ENCODE assay signal across 20 mouse cellular contexts in genomic region chr3:106171135-106171731, GRCm38 (mm10). TPM values are rescaled to one million over a fixed set of nuclear protein-coding genes. Genes with fewer than 3 reads are reported as not detected.
DNase-seq lines count a peak whose midpoint lies in the region; ATAC-seq and TF ChIP-seq lines count a peak whose summit lies in the region.
"Had no signal": no experiment of that assay in that cellular context is flagged by ENCODE, and none has a peak within 500 bp of the region (broad histone marks: within the 10 kb centered on the region; RNA-seq: fewer than 3 reads in every experiment).

No protein-coding gene starts in this region.

- WGBS in forebrain, embryonic 11.5 days, result 88% methylated on average over 1 of the region's 1 CpGs
- 79% methylated on average over 1 of the region's 1 CpGs for WGBS in forebrain, postnatal 0 days
- WGBS in kidney, postnatal 0 days, result 85% methylated on average over 1 of the region's 1 CpGs
- 41% methylated on average over 1 of the region's 1 CpGs for WGBS in bone marrow, adult 2 months
- WGBS in liver, embryonic 16.5 days (ENCODE audit: insufficient replicate concordance), result 44% methylated on average over 1 of the region's 1 CpGs

- H3K36me3 ChIP-seq in forebrain, embryonic 11.5 days (ENCODE audit: control insufficient read depth, insufficient read depth, low read length), result no peaks in the 10 kb centered on the region
- no peaks in the 10 kb centered on the region for H3K36me3 ChIP-seq in forebrain, postnatal 0 days (ENCODE audit: insufficient read depth)
- H3K36me3 ChIP-seq in kidney, postnatal 0 days (ENCODE audit: insufficient read depth, low read length), result no peaks in the 10 kb centered on the region
- H3K36me3 ChIP-seq in liver, embryonic 16.5 days (ENCODE audit: control insufficient read depth, insufficient read depth), result no peaks in the 10 kb centered on the region
- H3K36me3 ChIP-seq: stomach, embryonic 15.5 days had no signal

- TF ChIP-seq CTCF in forebrain, postnatal 0 days (IDR thresholded peaks at IDR 0.05; ENCODE audit: low read depth), result no peak
- no peak for TF ChIP-seq CTCF in kidney, postnatal 0 days (IDR thresholded peaks at IDR 0.05; ENCODE audit: low read depth)
- TF ChIP-seq CTCF in bone marrow, adult 2 months (IDR thresholded peaks at IDR 0.05; ENCODE audit: control insufficient read depth, insufficient read depth, low read length), result no peak

- ATAC-seq in forebrain, embryonic 11.5 days (replicated peaks; ENCODE audit: low FRiP score), result peak; percentile 69
- ATAC-seq in forebrain, postnatal 0 days, result no peak
- peak; percentile 40; the same call in 1 of the 2 replicates for ATAC-seq in kidney, postnatal 0 days (replicated peaks; ENCODE audit: low FRiP score, low read depth)
- 0 out of 2 replicates have a peak, but pooled peaks have one; percentile 13 for ATAC-seq in liver, embryonic 16.5 days (ENCODE audit: low read depth)
- ATAC-seq: activated CD4-positive, CD25-positive, alpha-beta regulatory T cell, adult 4 months; intestine, embryonic 16.5 days had no signal

- no peaks in the 10 kb centered on the region for H3K27me3 ChIP-seq in forebrain, embryonic 11.5 days (ENCODE audit: control insufficient read depth, insufficient read depth, low read length)
- no peaks in the 10 kb centered on the region for H3K27me3 ChIP-seq in forebrain, postnatal 0 days (ENCODE audit: insufficient read depth, low read length)
- H3K27me3 ChIP-seq in kidney, postnatal 0 days (ENCODE audit: insufficient read depth, low read length), result no peaks in the 10 kb centered on the region
- H3K27me3 ChIP-seq in liver, embryonic 16.5 days (ENCODE audit: control insufficient read depth, insufficient read depth, low read depth, low read length), result no peaks in the 10 kb centered on the region
- H3K27me3 ChIP-seq: megakaryocyte, embryonic 14.5 days; stomach, embryonic 15.5 days had no signal

- H3K4me3 ChIP-seq in forebrain, embryonic 11.5 days (ENCODE audit: low read depth, low read length), result no peak overlapping the region
- no peak overlapping the region for H3K4me3 ChIP-seq in forebrain, postnatal 0 days (ENCODE audit: low read depth, low read length)
- H3K4me3 ChIP-seq in kidney, postnatal 0 days (replicated peaks; ENCODE audit: low read depth, low read length), result no peak overlapping the region
- H3K4me3 ChIP-seq in bone marrow, adult 2 months (replicated peaks; ENCODE audit: control insufficient read depth, low read depth, low read length), result no peak overlapping the region
- H3K4me3 ChIP-seq in liver, embryonic 16.5 days (ENCODE audit: low read depth, low read length), result no peak overlapping the region
- H3K4me3 ChIP-seq: heart, adult 2 months; megakaryocyte, embryonic 14.5 days; stomach, embryonic 15.5 days had no signal

- 0 out of 2 replicates have a peak overlapping the region, but pooled peaks have one; percentile 1 for H3K27ac ChIP-seq in forebrain, embryonic 11.5 days (ENCODE audit: low read depth, low read length)
- H3K27ac ChIP-seq in forebrain, postnatal 0 days (ENCODE audit: low read depth, low read length), result no peak overlapping the region
- no peak overlapping the region for H3K27ac ChIP-seq in kidney, postnatal 0 days
- peak overlapping the region; percentile 90 for H3K27ac ChIP-seq in bone marrow, adult 2 months (ENCODE audit: control insufficient read depth, insufficient read depth, low read depth, low read length, poor library complexity)
- H3K27ac ChIP-seq in liver, embryonic 16.5 days (ENCODE audit: low read length), result no peak overlapping the region
- H3K27ac ChIP-seq: heart, adult 2 months; stomach, embryonic 15.5 days had no signal

- H3K9me3 ChIP-seq in forebrain, embryonic 11.5 days (ENCODE audit: control insufficient read depth, low read length), result no peaks in the 10 kb centered on the region
- no peaks in the 10 kb centered on the region for H3K9me3 ChIP-seq in forebrain, postnatal 0 days (ENCODE audit: low read length)
- H3K9me3 ChIP-seq in kidney, postnatal 0 days (replicated peaks; ENCODE audit: low read length), result no peaks in the 10 kb centered on the region
- H3K9me3 ChIP-seq in liver, embryonic 16.5 days (replicated peaks; ENCODE audit: control insufficient read depth, low read length), result no peaks in the 10 kb centered on the region
- H3K9me3 ChIP-seq: megakaryocyte, embryonic 14.5 days; stomach, embryonic 15.5 days had no signal

- intact Hi-C loops in left cerebral cortex, postnatal 25 days (cut with DNase I), result no loop called here

- DNase-seq in forebrain, embryonic 11.5 days (ENCODE audit: low spot score), result peak; percentile 52
- DNase-seq in forebrain, postnatal 0 days, result no peak
- no peak for DNase-seq in kidney, postnatal 0 days (ENCODE audit: low spot score)
- no peak for DNase-seq in kidney, postnatal 25 days
- no peak for DNase-seq in adrenal gland, postnatal 25 days
- no peak for DNase-seq in left cerebral cortex, postnatal 25 days (ENCODE audit: low spot score in 2 of 2)
- DNase-seq: cerebellum, postnatal 14 days; heart, postnatal 4 days; kidney, postnatal 10 days; layer of hippocampus, adult 9-11 months; spleen, adult 18-20 months had no signal

- no peak overlapping the region for H3K4me2 ChIP-seq in forebrain, embryonic 11.5 days (ENCODE audit: low read depth, low read length, severe bottlenecking)
- no peak overlapping the region for H3K4me2 ChIP-seq in forebrain, postnatal 0 days (ENCODE audit: low read depth)
- H3K4me2 ChIP-seq in kidney, postnatal 0 days (ENCODE audit: low read length), result no peak overlapping the region
- no peak overlapping the region for H3K4me2 ChIP-seq in liver, embryonic 16.5 days (ENCODE audit: low read depth, low read length)
- H3K4me2 ChIP-seq: stomach, embryonic 15.5 days had no signal

- no peak for TF ChIP-seq POLR2A in bone marrow, adult 2 months (IDR thresholded peaks at IDR 0.05; ENCODE audit: borderline replicate concordance, control insufficient read depth, low read depth, low read length)

- H3K9ac ChIP-seq in forebrain, embryonic 11.5 days (ENCODE audit: low read length), result no peak overlapping the region
- H3K9ac ChIP-seq in forebrain, postnatal 0 days, result no peak overlapping the region
- H3K9ac ChIP-seq in kidney, postnatal 0 days (ENCODE audit: low read depth, low read length), result no peak overlapping the region
- H3K9ac ChIP-seq in liver, embryonic 16.5 days (ENCODE audit: low read depth, low read length), result no peak overlapping the region
- H3K9ac ChIP-seq: stomach, embryonic 15.5 days had no signal

- H3K4me1 ChIP-seq in forebrain, embryonic 11.5 days (replicated peaks; ENCODE audit: control insufficient read depth, insufficient read depth, low read length), result 0 out of 2 replicates have a peak, but pooled peaks cover 2% of the 10 kb centered on the region
- H3K4me1 ChIP-seq in forebrain, postnatal 0 days (ENCODE audit: insufficient read depth), result no peaks in the 10 kb centered on the region
- no peaks in the 10 kb centered on the region for H3K4me1 ChIP-seq in kidney, postnatal 0 days (replicated peaks; ENCODE audit: insufficient read depth, low read length)
- H3K4me1 ChIP-seq in bone marrow, adult 2 months (ENCODE audit: control insufficient read depth, insufficient read depth, low read length), result peaks cover 2% of the 10 kb centered on the region
- H3K4me1 ChIP-seq in liver, embryonic 16.5 days (ENCODE audit: control insufficient read depth, low read depth, low read length), result no peaks in the 10 kb centered on the region
- H3K4me1 ChIP-seq: megakaryocyte, embryonic 14.5 days; stomach, embryonic 15.5 days had no signal

RNA-seq across cellular contexts. Expression of gene Chil3, which starts 3.9 kb away (rescaled TPM):
- not detected in 2 replicates for polyA plus RNA-seq in forebrain, embryonic 11.5 days (2014; fragmentation: Nextera tagmentation; extraction: Ambion mirVana)
- 0.15 TPM in 1 of 2 replicates, not detected in the other for total RNA-seq in forebrain, postnatal 0 days (2014; rRNA removed)
- 0.17 and 1.2 TPM in 2 replicates for polyA plus RNA-seq in forebrain, postnatal 0 days (2015; fragmentation: Nextera tagmentation; extraction: Ambion mirVana)
- 0.67 and 1.3 TPM in 2 replicates for polyA plus RNA-seq in kidney, postnatal 0 days (2015; fragmentation: Nextera tagmentation; extraction: Ambion mirVana)
- 120 and 448 TPM in 2 replicates for polyA plus RNA-seq in bone marrow, adult 2 months (2011; ENCODE audit: insufficient read depth, insufficient read length, low replicate concordance, missing spikeins)
- polyA plus RNA-seq in liver, embryonic 16.5 days (2015; fragmentation: Nextera tagmentation; extraction: Ambion mirVana), result 26.9 and 37.6 TPM in 2 replicates
- not detected in 2 replicates for total RNA-seq in adrenal gland, postnatal 25 days (2021)
- total RNA-seq in left cerebral cortex, postnatal 25 days (2021), result not detected
- total RNA-seq: adrenal gland, postnatal 36 days; left cerebral cortex, postnatal 10 days had no signal

RNA-seq across cellular contexts. Expression of gene Chil4, which starts 48.1 kb away (rescaled TPM):
- polyA plus RNA-seq in forebrain, embryonic 11.5 days (2014; fragmentation: Nextera tagmentation; extraction: Ambion mirVana), result not detected in 2 replicates
- total RNA-seq in forebrain, postnatal 0 days (2014; rRNA removed), result not detected in 2 replicates
- not detected in 2 replicates for polyA plus RNA-seq in forebrain, postnatal 0 days (2015; fragmentation: Nextera tagmentation; extraction: Ambion mirVana)
- 2.5 and 3.0 TPM in 2 replicates for polyA plus RNA-seq in kidney, postnatal 0 days (2015; fragmentation: Nextera tagmentation; extraction: Ambion mirVana)
- polyA plus RNA-seq in bone marrow, adult 2 months (2011; ENCODE audit: insufficient read depth, insufficient read length, low replicate concordance, missing spikeins), result not detected in 2 replicates
- not detected in 2 replicates for polyA plus RNA-seq in liver, embryonic 16.5 days (2015; fragmentation: Nextera tagmentation; extraction: Ambion mirVana)
- not detected in 2 replicates for total RNA-seq in adrenal gland, postnatal 25 days (2021)
- not detected for total RNA-seq in left cerebral cortex, postnatal 25 days (2021)
- total RNA-seq: adrenal gland, postnatal 36 days; heart, adult 2 months; heart, postnatal 4 days; left cerebral cortex, postnatal 10 days had no signal
- polyA plus RNA-seq: activated CD4-positive, CD25-positive, alpha-beta regulatory T cell, adult 4 months; heart, adult 2 months; intestine, embryonic 16.5 days; stomach, embryonic 15.5 days had no signal

RNA-seq across cellular contexts. Expression of gene Chia1, which starts 58.2 kb away (rescaled TPM):
- 0.16 and 0.44 TPM in 2 replicates for polyA plus RNA-seq in forebrain, embryonic 11.5 days (2014; fragmentation: Nextera tagmentation; extraction: Ambion mirVana)
- 1.2 and 2.1 TPM in 2 replicates for total RNA-seq in forebrain, postnatal 0 days (2014; rRNA removed)
- 1.5 and 1.9 TPM in 2 replicates for polyA plus RNA-seq in forebrain, postnatal 0 days (2015; fragmentation: Nextera tagmentation; extraction: Ambion mirVana)
- 0.20 and 0.49 TPM in 2 replicates for polyA plus RNA-seq in kidney, postnatal 0 days (2015; fragmentation: Nextera tagmentation; extraction: Ambion mirVana)
- not detected in 2 replicates for polyA plus RNA-seq in bone marrow, adult 2 months (2011; ENCODE audit: insufficient read depth, insufficient read length, low replicate concordance, missing spikeins)
- polyA plus RNA-seq in liver, embryonic 16.5 days (2015; fragmentation: Nextera tagmentation; extraction: Ambion mirVana), result not detected in 2 replicates
- not detected in 2 replicates for total RNA-seq in adrenal gland, postnatal 25 days (2021)
- total RNA-seq in left cerebral cortex, postnatal 25 days (2021), result under 1 TPM; 0.71 to 0.76 TPM
- total RNA-seq: adrenal gland, postnatal 36 days; heart, adult 2 months; heart, postnatal 4 days had no signal
- polyA plus RNA-seq: intestine, embryonic 16.5 days had no signal

Comparison
In these comparisons a context has a peak if more than half of its experiments do, and no peak if none do; other contexts are left out.
1. H3K27ac ChIP-seq: peak in forebrain, embryonic 11.5 days (single experiment) and bone marrow, adult 2 months (single experiment); none in forebrain, postnatal 0 days (single experiment), kidney, postnatal 0 days (single experiment) and liver, embryonic 16.5 days (single experiment).
2. RNA of gene Chil3, which starts 3.9 kb away (polyA plus RNA-seq): 120 to 448 TPM in bone marrow, adult 2 months and 26.9 to 37.6 TPM in liver, embryonic 16.5 days; 0.67 to 1.3 TPM in kidney, postnatal 0 days, 0.17 to 1.2 TPM in forebrain, postnatal 0 days and not detected in forebrain, embryonic 11.5 days; every median in the first group is over 10 times any median in the second.